Mouse (Mus musculus): ENCODE measurements at regions not wholly inside any gene's neighbourhood (a gene's known extent, or its start where the extent isn't known, plus 50 kb on each side); places are given as distances from the start of the nearest gene placed in this dataset.
"Not testable (repeated sequence)": the region's sequence is repeated elsewhere in the genome, so short reads cannot be mapped to it uniquely, and the experiment has no call there.

GRCm38 (mm10) chr3:9076696-9077095 lies 533.2 kb downstream of the Zfp704 start:
- TF ChIP-seq MYOD1 (IDR thresholded peaks at IDR 0.05; ENCODE audit: control insufficient read depth, insufficient read length, low read depth) (no peak), CEBPB (IDR thresholded peaks at IDR 0.05; ENCODE audit: low read depth) (no peak), CTCF (IDR thresholded peaks at IDR 0.05; ENCODE audit: control insufficient read depth, insufficient read depth, insufficient read length) (peak; percentile 82), FOSL1 (IDR thresholded peaks at IDR 0.05; ENCODE audit: insufficient read depth, low read length, poor library complexity, severe bottlenecking) (no peak)
- no peaks in the 10 kb centered on the region for H3K36me3 ChIP-seq (ENCODE audit: control insufficient read depth, insufficient read depth)
- H3K27me3 ChIP-seq (ENCODE audit: control insufficient read depth, insufficient read depth, insufficient read length) = no peaks in the 10 kb centered on the region

DNA sequence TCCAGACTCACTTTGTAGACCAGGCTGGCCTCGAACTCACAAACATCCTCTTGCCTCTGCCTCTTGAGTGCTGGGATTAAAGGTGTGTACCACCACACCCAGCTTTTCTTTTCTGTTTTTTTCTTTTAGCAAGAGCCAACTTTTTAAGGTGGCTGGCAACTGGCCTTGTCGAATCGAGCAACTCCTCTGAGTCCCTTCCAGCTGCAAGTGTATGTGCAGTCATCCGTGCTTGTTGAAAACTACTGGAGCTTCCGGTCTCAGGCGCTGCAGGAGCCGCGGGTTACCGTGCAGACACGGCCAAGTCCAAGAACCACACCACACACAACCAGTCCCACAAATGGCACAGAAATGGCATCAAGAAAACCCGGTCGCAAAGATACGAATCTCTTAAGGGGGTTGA lies 537.4 kb downstream of the Zfp704 start:
- not testable (repeated sequence) for H3K27me3 ChIP-seq (ENCODE audit: control insufficient read depth, insufficient read depth, insufficient read length)

More at GRCm38 (mm10) chr3:9076696-9077095, 533.2 kb downstream of the Zfp704 start:
- no peaks in the 10 kb centered on the region for H3K79me2 ChIP-seq (ENCODE audit: control insufficient read depth, insufficient read depth)
- H3ac ChIP-seq (ENCODE audit: control insufficient read depth, insufficient read length, low read depth) = no peak overlapping the region
- no peaks in the 10 kb centered on the region for H3K79me3 ChIP-seq (ENCODE audit: low read depth)
- H3K4me3 ChIP-seq (ENCODE audit: insufficient read depth, poor library complexity, severe bottlenecking) = no peak overlapping the region

DNA sequence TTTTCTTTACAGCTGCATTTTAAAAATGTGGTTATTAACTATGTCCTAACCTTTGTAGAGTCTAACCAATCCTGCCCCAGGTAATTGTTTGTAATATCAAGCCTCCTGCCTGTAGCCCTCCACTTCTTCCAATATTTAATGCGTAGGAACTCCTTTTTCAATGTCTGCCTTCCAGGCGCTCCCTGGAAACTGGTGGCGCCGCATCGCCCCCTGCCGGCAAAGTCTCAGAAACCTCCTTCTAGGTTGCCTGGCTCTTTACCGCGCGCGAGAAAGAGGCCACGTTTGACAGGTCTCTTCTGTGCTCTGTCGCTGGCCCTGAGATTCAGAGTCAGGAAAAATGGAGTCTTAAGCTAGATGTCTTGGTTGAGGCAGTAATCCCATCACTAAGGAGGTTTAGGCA lies 542.8 kb downstream of the Zfp704 start:
- no peaks in the 10 kb centered on the region for H3K79me2 ChIP-seq (ENCODE audit: control insufficient read depth, insufficient read depth)
- no peaks in the 10 kb centered on the region for H3K27me3 ChIP-seq (ENCODE audit: control insufficient read depth, insufficient read depth, insufficient read length)
- H3K36me3 ChIP-seq (ENCODE audit: control insufficient read depth, insufficient read depth) = no peaks in the 10 kb centered on the region
- no peaks in the 10 kb centered on the region for H3K79me3 ChIP-seq (ENCODE audit: low read depth)
- no peak overlapping the region for H3K4me3 ChIP-seq (ENCODE audit: insufficient read depth, poor library complexity, severe bottlenecking)
- no peak overlapping the region for H3ac ChIP-seq (ENCODE audit: control insufficient read depth, insufficient read length, low read depth)
- no peak for TF ChIP-seq USF1 (IDR thresholded peaks at IDR 0.05; ENCODE audit: low read depth)
- TF ChIP-seq CTCF (IDR thresholded peaks at IDR 0.05; ENCODE audit: control insufficient read depth, insufficient read depth, insufficient read length) = peak; percentile 60

More for the DNA sequence above, 537.4 kb downstream of the Zfp704 start:
- H3ac ChIP-seq (ENCODE audit: control insufficient read depth, insufficient read length, low read depth); H3K79me2 ChIP-seq (ENCODE audit: control insufficient read depth, insufficient read depth); H3K4me3 ChIP-seq (ENCODE audit: insufficient read depth, poor library complexity, severe bottlenecking); H3K36me3 ChIP-seq (ENCODE audit: control insufficient read depth, insufficient read depth); H3K79me3 ChIP-seq (ENCODE audit: low read depth): not testable (repeated sequence)

DNA sequence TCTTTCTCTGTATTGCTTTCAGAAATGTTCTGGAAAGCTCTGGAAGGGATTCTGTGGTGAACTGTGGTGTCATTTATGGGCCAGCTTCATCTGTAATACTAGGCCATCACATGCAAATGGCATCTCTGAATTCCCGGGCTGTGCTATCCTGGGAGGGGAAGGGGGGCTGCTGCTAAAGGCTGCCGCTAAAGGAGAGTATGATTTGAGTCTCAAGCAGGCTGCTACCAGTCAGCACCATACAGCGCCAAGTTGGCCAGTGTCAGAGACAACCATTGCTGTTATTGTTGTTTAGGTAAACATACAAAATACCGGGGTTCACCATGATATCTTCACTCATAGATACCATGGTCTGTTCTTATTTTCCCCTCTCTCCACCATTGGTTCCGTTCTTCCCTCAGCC lies 543.5 kb downstream of the Zfp704 start:
- H3K4me3 ChIP-seq (ENCODE audit: insufficient read depth, poor library complexity, severe bottlenecking) = no peak overlapping the region
- H3K36me3 ChIP-seq (ENCODE audit: control insufficient read depth, insufficient read depth) = no peaks in the 10 kb centered on the region
- H3K79me3 ChIP-seq (ENCODE audit: low read depth) = no peaks in the 10 kb centered on the region
- no peaks in the 10 kb centered on the region for H3K27me3 ChIP-seq (ENCODE audit: control insufficient read depth, insufficient read depth, insufficient read length)
- H3K79me2 ChIP-seq (ENCODE audit: control insufficient read depth, insufficient read depth) = no peaks in the 10 kb centered on the region
- TF ChIP-seq CEBPB (IDR thresholded peaks at IDR 0.05; ENCODE audit: low read depth) = no peak
- no peak for TF ChIP-seq MYOG (IDR thresholded peaks at IDR 0.05; ENCODE audit: control insufficient read depth, extremely low read depth, insufficient read length)
- TF ChIP-seq CTCF (IDR thresholded peaks at IDR 0.05; ENCODE audit: control insufficient read depth, insufficient read depth, insufficient read length) = no peak
- no peak for TF ChIP-seq MAX (IDR thresholded peaks at IDR 0.05)
- no peak for TF ChIP-seq USF1 (IDR thresholded peaks at IDR 0.05; ENCODE audit: low read depth)
- TF ChIP-seq MYOD1 (IDR thresholded peaks at IDR 0.05; ENCODE audit: control insufficient read depth, insufficient read length, low read depth) = no peak
- no peak for TF ChIP-seq FOSL1 (IDR thresholded peaks at IDR 0.05; ENCODE audit: insufficient read depth, low read length, poor library complexity, severe bottlenecking)
- H3ac ChIP-seq (ENCODE audit: control insufficient read depth, insufficient read length, low read depth) = no peak overlapping the region

GRCm38 (mm10) chr3:9065892-9066291 lies 544.0 kb downstream of the Zfp704 start:
- Histone ChIP-seq H3K27me3 (ENCODE audit: control insufficient read depth, insufficient read depth, insufficient read length) (no peaks in the 10 kb centered on the region), H3K4me3 (ENCODE audit: insufficient read depth, poor library complexity, severe bottlenecking) (no peak overlapping the region)
- TF ChIP-seq MYOD1 (IDR thresholded peaks at IDR 0.05; ENCODE audit: control insufficient read depth, insufficient read length, low read depth) (no peak), CEBPB (IDR thresholded peaks at IDR 0.05; ENCODE audit: low read depth) (no peak), CTCF (IDR thresholded peaks at IDR 0.05; ENCODE audit: control insufficient read depth, insufficient read depth, insufficient read length) (no peak), MYOG (IDR thresholded peaks at IDR 0.05; ENCODE audit: control insufficient read depth, extremely low read depth, insufficient read length) (no peak), FOSL1 (IDR thresholded peaks at IDR 0.05; ENCODE audit: insufficient read depth, low read length, poor library complexity, severe bottlenecking) (no peak), USF1 (IDR thresholded peaks at IDR 0.05; ENCODE audit: low read depth) (no peak), MAX (IDR thresholded peaks at IDR 0.05) (no peak)

GRCm38 (mm10) chr3:9064266-9065031 lies 545.4 kb downstream of the Zfp704 start:
- no peaks in the 10 kb centered on the region for H3K27me3 ChIP-seq (ENCODE audit: control insufficient read depth, insufficient read depth, insufficient read length)
- no peaks in the 10 kb centered on the region for H3K36me3 ChIP-seq (ENCODE audit: control insufficient read depth, insufficient read depth)
- H3K4me3 ChIP-seq (ENCODE audit: insufficient read depth, poor library complexity, severe bottlenecking) = no peak overlapping the region
- H3ac ChIP-seq (ENCODE audit: control insufficient read depth, insufficient read length, low read depth) = no peak overlapping the region
- no peaks in the 10 kb centered on the region for H3K79me3 ChIP-seq (ENCODE audit: low read depth)
- TF ChIP-seq CTCF (IDR thresholded peaks at IDR 0.05; ENCODE audit: control insufficient read depth, insufficient read depth, insufficient read length) = peak; percentile 55
- no peak for TF ChIP-seq FOSL1 (IDR thresholded peaks at IDR 0.05; ENCODE audit: insufficient read depth, low read length, poor library complexity, severe bottlenecking)
- no peaks in the 10 kb centered on the region for H3K79me2 ChIP-seq (ENCODE audit: control insufficient read depth, insufficient read depth)

More at GRCm38 (mm10) chr3:9065892-9066291, 544.0 kb downstream of the Zfp704 start:
- H3K79me3 ChIP-seq (ENCODE audit: low read depth) = no peaks in the 10 kb centered on the region
- no peaks in the 10 kb centered on the region for H3K36me3 ChIP-seq (ENCODE audit: control insufficient read depth, insufficient read depth)
- H3ac ChIP-seq (ENCODE audit: control insufficient read depth, insufficient read length, low read depth) = no peak overlapping the region
- no peaks in the 10 kb centered on the region for H3K79me2 ChIP-seq (ENCODE audit: control insufficient read depth, insufficient read depth)

Measured in C2C12 (cell line).